Mouse (Mus musculus) cerebral cortex, adult 2 months (tissue): ENCODE measurements around the gene Arpc1b.

Experiments
- WGBS: fragments of 180-500 bp; shearing (Covaris S2); methylation state at CpG from one replicate; pipeline ENCODE4 v1.1.7; 2018; 5-methylcytosine and 5-hydroxymethylcytosine counted together

Gene Arpc1b

GRCm38 (mm10) chr5:145114606-145115473, 825 bp downstream of the Arpc1b start:
- 9% methylated on average over 38 of the region's 40 CpGs for WGBS

- 79% methylated on average over 5 of the region's 5 CpGs for WGBS
Measured at GRCm38 (mm10) chr5:145115736-145116135, 1.7 kb downstream of the Arpc1b start.

GRCm38 (mm10) chr5:145116316-145116715, 2.3 kb downstream of the Arpc1b start:
- WGBS = 25% methylated on average over 4 of the region's 4 CpGs

- WGBS = 37% methylated on average over 10 of the region's 10 CpGs
Measured at GRCm38 (mm10) chr5:145116916-145117315, 2.9 kb downstream of the Arpc1b start.

GRCm38 (mm10) chr5:145118005-145118404, 4.0 kb downstream of the Arpc1b start:
- 49% methylated on average over 6 of the region's 6 CpGs for WGBS

- 83% methylated on average over 5 of the region's 5 CpGs for WGBS
Measured at GRCm38 (mm10) chr5:145118461-145118860, 4.4 kb downstream of the Arpc1b start.

- WGBS = 89% methylated on average over 2 of the region's 2 CpGs
Measured at GRCm38 (mm10) chr5:145119385-145119784, 5.4 kb downstream of the Arpc1b start.

- 73% methylated on average over 7 of the region's 7 CpGs for WGBS
Measured at GRCm38 (mm10) chr5:145120921-145121320, 6.9 kb downstream of the Arpc1b start.

- 95% methylated on average over 19 of the region's 19 CpGs for WGBS
Measured at GRCm38 (mm10) chr5:145123396-145123795, 9.4 kb downstream of the Arpc1b start.

GRCm38 (mm10) chr5:145126580-145126979, 12.6 kb downstream of the Arpc1b start:
- WGBS = 87% methylated on average over 9 of the region's 9 CpGs

- 73% methylated on average over 4 of the region's 4 CpGs for WGBS
Measured at GRCm38 (mm10) chr5:145129124-145129523, 15.1 kb downstream of the Arpc1b start.

GRCm38 (mm10) chr5:145129773-145130172, 15.8 kb downstream of the Arpc1b start:
- WGBS = 45% methylated on average over 6 of the region's 6 CpGs

GRCm38 (mm10) chr5:145130191-145130590, 16.2 kb downstream of the Arpc1b start:
- WGBS = 35% methylated on average over 11 of the region's 11 CpGs

- 73% methylated on average over 3 of the region's 3 CpGs for WGBS
Measured at GRCm38 (mm10) chr5:145130995-145131394, 17.0 kb downstream of the Arpc1b start.

- WGBS = 82% methylated on average over 6 of the region's 6 CpGs
Measured at GRCm38 (mm10) chr5:145133275-145133674, 19.3 kb downstream of the Arpc1b start.

- 2% methylated on average over 6 of the region's 6 CpGs for WGBS
Measured at GRCm38 (mm10) chr5:145138836-145139235, 24.8 kb downstream of the Arpc1b start.

- under 1% methylated on average over 84 of the region's 84 CpGs for WGBS
Measured at GRCm38 (mm10) chr5:145139571-145140519, 25.8 kb downstream of the Arpc1b start, which contains the start of the genes Pdap1 and Bud31. TSS of gene Pdap1 (minus strand) at chr5:145140238. TSS of gene Bud31 (plus strand) at chr5:145140362.

- WGBS = under 1% methylated on average over 18 of the region's 18 CpGs
Measured at GRCm38 (mm10) chr5:145140611-145141010, 26.6 kb downstream of the Arpc1b start.

GRCm38 (mm10) chr5:145147748-145148147, 33.7 kb downstream of the Arpc1b start:
- 89% methylated on average over 5 of the region's 5 CpGs for WGBS

- WGBS = 88% methylated on average over 6 of the region's 6 CpGs
Measured at GRCm38 (mm10) chr5:145149294-145149693, 35.3 kb downstream of the Arpc1b start.

- 89% methylated on average over 5 of the region's 5 CpGs for WGBS
Measured at GRCm38 (mm10) chr5:145152690-145153089, 38.7 kb downstream of the Arpc1b start.

GRCm38 (mm10) chr5:145161361-145161760, 47.3 kb downstream of the Arpc1b start:
- WGBS = 95% methylated on average over 14 of the region's 14 CpGs
